Mouse (Mus musculus) MEL (cell line): Measurements from ENCODE around the gene Vwc2l. TPM values are rescaled to one million over a fixed set of nuclear protein-coding genes. Genes with fewer than 3 reads are reported as not detected.

Experiments used
- DNase-seq: peaks from one replicate; pipeline ENCODE4 v3.0.0; 2011; ENCODE audit warnings: low read depth, low spot score
- H3K27ac ChIP-seq: 2 replicates; pipeline ENCODE4 v1.5.1; 2012; ENCODE audit warnings: low read depth, mild to moderate bottlenecking, control low read depth, low read length, moderate library complexity; ENCODE audit not compliant: control insufficient read depth
- H3K27me3 ChIP-seq, 2 experiments: fragments of 150-350 bp in 1 of 2; sonication (generic) in 1 of 2; 2 replicates each; pipeline ENCODE4 v1.6.1; 2012; ENCODE audit warnings: low read length in 2 of 2, mild to moderate bottlenecking in 2 of 2, improper control_type of control experiment in 1 of 2, moderate library complexity in 1 of 2; ENCODE audit not compliant: insufficient read depth in 2 of 2, control insufficient read depth in 1 of 2
- H3K36me3 ChIP-seq, 2 experiments: 2 replicates each; pipeline ENCODE4 v1.6.1; 2012 to 2014; ENCODE audit warnings: low read length in 2 of 2, improper control_type of control experiment in 1 of 2, inconsistent platforms in 1 of 2, mild to moderate bottlenecking in 1 of 2; ENCODE audit not compliant: insufficient read depth in 2 of 2, control insufficient read depth in 1 of 2
- H3K4me1 ChIP-seq, 2 experiments: fragments of 150-350 bp in 1 of 2; sonication (generic) in 1 of 2; 2 replicates each; pipeline ENCODE4 v1.6.1; 2012; ENCODE audit warnings: low read length in 2 of 2, improper control_type of control experiment in 1 of 2, mild to moderate bottlenecking in 1 of 2; ENCODE audit not compliant: insufficient read depth in 2 of 2, control insufficient read depth in 1 of 2
- H3K4me3 ChIP-seq, 2 experiments: fragments of 150-350 bp in 1 of 2; sonication (generic) in 1 of 2; 2 replicates each; pipeline ENCODE4 v1.5.1; 2012; ENCODE audit warnings: low read depth in 2 of 2, low read length in 2 of 2, mild to moderate bottlenecking in 2 of 2, moderate library complexity in 2 of 2, control low read depth in 1 of 2, improper control_type of control experiment in 1 of 2; ENCODE audit not compliant: control insufficient read depth in 1 of 2, insufficient read depth in 1 of 2
- H3K79me2 ChIP-seq: 2 replicates; pipeline ENCODE4 v1.6.1; 2012; ENCODE audit warnings: mild to moderate bottlenecking, low read length, moderate library complexity; ENCODE audit not compliant: control insufficient read depth, poor library complexity, insufficient read depth
- H3K9ac ChIP-seq: 2 replicates; pipeline ENCODE4 v1.6.1; 2012; ENCODE audit warnings: low read depth, mild to moderate bottlenecking, control low read depth, low read length, moderate library complexity; ENCODE audit not compliant: control insufficient read depth, poor library complexity, severe bottlenecking
- H3K9me3 ChIP-seq: fragments of 150-350 bp; sonication (generic); replicated peaks from 2 replicates; pipeline ENCODE4 v1.6.1; 2012; ENCODE audit warnings: mild to moderate bottlenecking, low read length, improper control_type of control experiment, moderate library complexity; ENCODE audit not compliant: insufficient read depth
- E2F4 ChIP-seq: IDR thresholded peaks from 2 replicates; pipeline ENCODE4 v1.6.1; 2011; ENCODE audit warnings: low read depth, low read length, improper control_type of control experiment, borderline replicate concordance
- GABPA ChIP-seq: IDR thresholded peaks from 2 replicates; pipeline ENCODE4 v1.6.1; 2012; ENCODE audit warnings: low read depth, mild to moderate bottlenecking, inconsistent platforms, low read length, improper control_type of control experiment, moderate library complexity
- GATA1 ChIP-seq: IDR thresholded peaks from 2 replicates; pipeline ENCODE4 v1.6.1; 2011; ENCODE audit warnings: low read depth, low read length, improper control_type of control experiment
- MAFK ChIP-seq: IDR thresholded peaks from 2 replicates; pipeline ENCODE4 v1.6.1; 2011; ENCODE audit warnings: low read depth, mild to moderate bottlenecking, low read length, improper control_type of control experiment, borderline replicate concordance
- MAZ ChIP-seq: IDR thresholded peaks from 2 replicates; pipeline ENCODE4 v1.6.1; 2012; ENCODE audit warnings: low read depth, mild to moderate bottlenecking, inconsistent platforms, low read length, improper control_type of control experiment
- MYC ChIP-seq: IDR thresholded peaks from 2 replicates; pipeline ENCODE4 v1.6.1; 2011; ENCODE audit warnings: low read depth, mild to moderate bottlenecking, low read length, improper control_type of control experiment, moderate library complexity
- NELFE ChIP-seq: IDR thresholded peaks from 2 replicates; pipeline ENCODE4 v1.6.1; 2011; ENCODE audit warnings: low read depth, low read length, improper control_type of control experiment
- POLR2A ChIP-seq, 2 experiments: IDR thresholded peaks; 2 replicates each; pipeline ENCODE4 v1.6.1; 2011 to 2012; ENCODE audit warnings: low read length in 2 of 2, mild to moderate bottlenecking in 2 of 2, control low read depth in 1 of 2, improper control_type of control experiment in 1 of 2, low read depth in 1 of 2, moderate library complexity in 1 of 2; ENCODE audit not compliant: control insufficient read depth in 1 of 2, insufficient read depth in 1 of 2, poor library complexity in 1 of 2
- POLR2AphosphoS2 ChIP-seq: IDR thresholded peaks from 2 replicates; pipeline ENCODE4 v1.6.1; 2011; ENCODE audit warnings: low read length, improper control_type of control experiment
- POLR2AphosphoS5 ChIP-seq: IDR thresholded peaks from 2 replicates; pipeline ENCODE4 v1.6.1; 2012; ENCODE audit warnings: low read depth, borderline replicate concordance, mild to moderate bottlenecking, inconsistent platforms, low read length, moderate library complexity, mixed read lengths
- SMC3 ChIP-seq: IDR thresholded peaks from 2 replicates; pipeline ENCODE4 v1.6.1; 2011; ENCODE audit warnings: low read depth, low read length, improper control_type of control experiment
- TBP ChIP-seq: IDR thresholded peaks from 2 replicates; pipeline ENCODE4 v1.8.0; 2011; ENCODE audit warnings: low read depth, low read length, improper control_type of control experiment
- USF2 ChIP-seq, 2 experiments: IDR thresholded peaks; 2 replicates each; pipeline ENCODE4 v1.6.1; 2011 to 2012; ENCODE audit warnings: improper control_type of control experiment in 2 of 2, low read length in 2 of 2, borderline replicate concordance in 1 of 2, inconsistent platforms in 1 of 2, low read depth in 1 of 2, mild to moderate bottlenecking in 1 of 2; ENCODE audit not compliant: insufficient read depth in 1 of 2
- ZC3H11A ChIP-seq: IDR thresholded peaks from 2 replicates; pipeline ENCODE4 v1.6.1; 2012; ENCODE audit warnings: low read depth, mild to moderate bottlenecking, inconsistent platforms, low read length, improper control_type of control experiment
- ZKSCAN1 ChIP-seq: IDR thresholded peaks from 2 replicates; pipeline ENCODE4 v1.6.1; 2012; ENCODE audit warnings: low read depth, mild to moderate bottlenecking, inconsistent platforms, low read length, improper control_type of control experiment, moderate library complexity
- polyA plus RNA-seq, 2 experiments: library from polyadenylated mRNA; stranded (reverse) in 1 of 2; unstranded in 1 of 2; fragments of >175 nt in 1 of 2; fragments of >200 nt in 1 of 2; gene quantifications; 2 replicates each; pipeline versions ENCODE4 v1.2.1 to v1.2.4; 2012; ENCODE audit warnings: low replicate concordance in 2 of 2, low read depth in 1 of 2; ENCODE audit not compliant: insufficient read length in 2 of 2, insufficient read depth in 1 of 2, missing spikeins in 1 of 2
- total RNA-seq: library from RNA; depleted of rRNA; stranded (reverse); fragments of 300-350 nt; gene quantifications from 2 replicates; pipeline ENCODE4 v1.2.3, GENCODE M21; 2012

The Vwc2l gene
- total and polyA plus RNA-seq, 3 experiments, result not detected

GRCm38 (mm10) chr1:70851633-70852390, 126.3 kb downstream of the Vwc2l start:
- Histone ChIP-seq H3K36me3 (no peaks in the 10 kb centered on the region), H3K4me3 (no peak overlapping the region), H3K9me3 (no peaks in the 10 kb centered on the region), H3K27ac (no peak overlapping the region), H3K27me3 (no peaks in the 10 kb centered on the region), H3K79me2 (no peaks in the 10 kb centered on the region), H3K9ac (no peak overlapping the region), H3K4me1 (no peaks in the 10 kb centered on the region)
- no peak for DNase-seq
- TF ChIP-seq ZC3H11A, result no peak
- TF ChIP-seq TBP, result no peak

GRCm38 (mm10) chr1:70853446-70853845, 127.9 kb downstream of the Vwc2l start:
- no peaks in the 10 kb centered on the region for H3K9me3 ChIP-seq
- H3K4me1 ChIP-seq, result no peaks in the 10 kb centered on the region
- DNase-seq, result no peak
- no peak overlapping the region for H3K4me3 ChIP-seq
- H3K27ac ChIP-seq, result no peak overlapping the region
- H3K27me3 ChIP-seq, result no peaks in the 10 kb centered on the region
- H3K79me2 ChIP-seq, result no peaks in the 10 kb centered on the region
- TF ChIP-seq ZKSCAN1, result no peak
- TF ChIP-seq MAZ, result no peak
- TF ChIP-seq SMC3, result no peak
- TF ChIP-seq TBP, result no peak
- no peak for TF ChIP-seq NELFE
- no peak for TF ChIP-seq ZC3H11A
- TF ChIP-seq GATA1, result no peak
- TF ChIP-seq E2F4, result no peak
- TF ChIP-seq MAFK, result no peak
- no peak for TF ChIP-seq MYC
- TF ChIP-seq USF2 (IDR thresholded peaks at IDR 0.05; ENCODE audit: borderline replicate concordance in 1 of 2, insufficient read depth in 1 of 2, low read depth in 1 of 2, low read length in 2 of 2), result no peak
- no peak for TF ChIP-seq GABPA
- no peak for TF ChIP-seq POLR2AphosphoS2
- no peak for TF ChIP-seq POLR2A (IDR thresholded peaks at IDR 0.05; ENCODE audit: control insufficient read depth in 1 of 2, insufficient read depth in 1 of 2, low read depth in 1 of 2, low read length in 2 of 2, poor library complexity in 1 of 2)
- no peak for TF ChIP-seq POLR2AphosphoS5
- H3K9ac ChIP-seq, result no peak overlapping the region
- no peaks in the 10 kb centered on the region for H3K36me3 ChIP-seq
